Mouse (Mus musculus) intestine, embryonic 14.5 days (tissue): ENCODE data around the gene Ovca2. TPM values are rescaled to one million over a fixed set of nuclear protein-coding genes. Genes with fewer than 3 reads are reported as not detected.

ENCODE experiments used
- ATAC-seq: fragments of 200-750 bp; cut with Nextera tagmentation; replicated peaks from 2 replicates; pipeline ENCODE4 v1.8.0; 2017; ENCODE audit warnings: low read depth, moderate number of reproducible peaks, moderate TSS enrichment, moderate library complexity; ENCODE audit not compliant: low FRiP score, low TSS enrichment
- DNase-seq: peaks from one replicate; pipeline ENCODE4 v3.0.0-alpha.2; 2018; ENCODE audit warnings: low spot score
- H3K27ac ChIP-seq: fragments of 300-500 bp; sonication (generic); 2 replicates; pipeline ENCODE4 v1.5.1; 2014; ENCODE audit warnings: low read depth, mild to moderate bottlenecking, control low read depth
- H3K27me3 ChIP-seq: fragments of 300-500 bp; sonication (generic); replicated peaks from 2 replicates; pipeline ENCODE4 v1.6.1; 2014; ENCODE audit warnings: low read length, control low read depth; ENCODE audit not compliant: control insufficient read depth, insufficient read depth
- H3K36me3 ChIP-seq: fragments of 300-500 bp; sonication (generic); 2 replicates; pipeline ENCODE4 v1.6.1; 2014; ENCODE audit warnings: low read length, control low read depth; ENCODE audit not compliant: control insufficient read depth, insufficient read depth
- H3K4me1 ChIP-seq: fragments of 300-500 bp; sonication (generic); replicated peaks from 2 replicates; pipeline ENCODE4 v1.6.1; 2014; ENCODE audit warnings: low read length, control low read depth, mixed read lengths; ENCODE audit not compliant: control insufficient read depth, insufficient read depth
- H3K4me2 ChIP-seq: fragments of 300-500 bp; sonication (generic); 2 replicates; pipeline ENCODE4 v1.6.1; 2014; ENCODE audit warnings: low read length
- H3K4me3 ChIP-seq: fragments of 300-500 bp; sonication (generic); 2 replicates; pipeline ENCODE4 v1.5.1; 2014; ENCODE audit warnings: low read depth, low read length, control low read depth, mixed read lengths
- H3K9ac ChIP-seq: fragments of 300-500 bp; sonication (generic); 2 replicates; pipeline ENCODE4 v1.6.1; 2014; ENCODE audit warnings: mild to moderate bottlenecking, low read length
- H3K9me3 ChIP-seq: fragments of 300-500 bp; sonication (generic); 2 replicates; pipeline ENCODE4 v1.6.1; 2016; ENCODE audit warnings: low read length, control low read depth; ENCODE audit not compliant: control insufficient read depth
- WGBS: fragments of 180-500 bp; shearing (Covaris S2); extraction: QIAGEN DNeasy Blood & Tissue Kit; methylation state at CpG from one replicate; pipeline ENCODE4 v1.1.7; 2014; 5-methylcytosine and 5-hydroxymethylcytosine counted together
- polyA plus RNA-seq: library from polyadenylated mRNA; unstranded; fragments of >200 nt; fragmentation: Nextera tagmentation; extraction: Ambion mirVana; gene quantifications from 2 replicates; pipeline ENCODE4 v1.2.1, GENCODE M21; 2014

Gene Ovca2
- polyA plus RNA-seq, result 29.9 and 32.2 TPM in 2 replicates

GRCm38 (mm10) chr11:75178672-75179208 is at the start of gene Ovca2:
Gene Ovca2 (minus strand): TSS chr11:75178835.
- ATAC-seq (peak; percentile 94), DNase-seq (peak; percentile 97)
- H3K27me3 ChIP-seq, result no peaks in the 10 kb centered on the region
- under 1% methylated on average over 33 of the region's 33 CpGs for WGBS
- peak within 1 kb of the TSS; percentile 53 for H3K9ac ChIP-seq
- H3K27ac ChIP-seq, result peak within 1 kb of the TSS; percentile 63; the same call in 1 of the 2 replicates
- peak within 1 kb of the TSS; percentile 95 for H3K4me2 ChIP-seq
- peaks cover 50% of the 10 kb centered on the region for H3K36me3 ChIP-seq
- peaks cover 18% of the 10 kb centered on the region for H3K4me1 ChIP-seq
- H3K4me3 ChIP-seq, result peak within 1 kb of the TSS; percentile 51
- H3K9me3 ChIP-seq, result no peaks in the 10 kb centered on the region

GRCm38 (mm10) chr11:75227632-75228031 is 49.0 kb upstream of the Ovca2 start:
- peaks cover 3% of the 10 kb centered on the region; the same call in 1 of the 2 replicates for H3K4me1 ChIP-seq
- no peaks in the 10 kb centered on the region for H3K9me3 ChIP-seq
- WGBS, result 62% methylated on average over 3 of the region's 3 CpGs
- H3K36me3 ChIP-seq, result no peaks in the 10 kb centered on the region
- no peak overlapping the region for H3K4me3 ChIP-seq
- no peak overlapping the region for H3K27ac ChIP-seq
- ATAC-seq, result no peak
- DNase-seq, result no peak
- H3K9ac ChIP-seq, result no peak overlapping the region
- no peak overlapping the region for H3K4me2 ChIP-seq
- H3K27me3 ChIP-seq, result no peaks in the 10 kb centered on the region

GRCm38 (mm10) chr11:75224835-75225234 is 46.2 kb upstream of the Ovca2 start:
- 90% methylated on average over 4 of the region's 4 CpGs for WGBS
- Histone ChIP-seq H3K9ac (no peak overlapping the region), H3K4me1 (peaks cover 7% of the 10 kb centered on the region; the same call in 1 of the 2 replicates), H3K9me3 (no peaks in the 10 kb centered on the region), H3K27ac (no peak overlapping the region), H3K4me2 (no peak overlapping the region), H3K36me3 (no peaks in the 10 kb centered on the region), H3K4me3 (no peak overlapping the region), H3K27me3 (no peaks in the 10 kb centered on the region)
- ATAC-seq, result no peak
- no peak for DNase-seq

GRCm38 (mm10) chr11:75224062-75224461 is 45.4 kb upstream of the Ovca2 start:
- no peak for DNase-seq
- Histone ChIP-seq H3K9me3 (no peaks in the 10 kb centered on the region), H3K4me3 (no peak overlapping the region), H3K27me3 (no peaks in the 10 kb centered on the region), H3K27ac (no peak overlapping the region), H3K4me1 (peaks cover 7% of the 10 kb centered on the region; the same call in 1 of the 2 replicates), H3K4me2 (no peak overlapping the region), H3K9ac (no peak overlapping the region), H3K36me3 (no peaks in the 10 kb centered on the region)
- ATAC-seq, result no peak
- WGBS, result 84% methylated on average over 12 of the region's 12 CpGs

- Histone ChIP-seq H3K36me3 (no peaks in the 10 kb centered on the region), H3K9ac (no peak overlapping the region), H3K27me3 (no peaks in the 10 kb centered on the region), H3K4me3 (no peak overlapping the region), H3K27ac (no peak overlapping the region), H3K9me3 (no peaks in the 10 kb centered on the region), H3K4me2 (no peak overlapping the region), H3K4me1 (peaks cover 7% of the 10 kb centered on the region; the same call in 1 of the 2 replicates)
- ATAC-seq (no peak), DNase-seq (no peak)
- 49% methylated on average over 6 of the region's 6 CpGs for WGBS
These were observed 42.0 kb upstream of the Ovca2 start for GRCm38 (mm10) chr11:75220517-75221145.

GRCm38 (mm10) chr11:75220115-75220514 is 41.5 kb upstream of the Ovca2 start:
- Histone ChIP-seq H3K4me2 (no peak overlapping the region), H3K36me3 (no peaks in the 10 kb centered on the region)
- WGBS, result 42% methylated on average over 9 of the region's 9 CpGs

GRCm38 (mm10) chr11:75214081-75214950 is 35.7 kb upstream of the Ovca2 start:
- H3K9ac ChIP-seq, result peak overlapping the region; percentile 29
- H3K4me1 ChIP-seq, result peaks cover 17% of the 10 kb centered on the region
- H3K27ac ChIP-seq, result peak overlapping the region; percentile 65; the same call in 1 of the 2 replicates
- H3K4me2 ChIP-seq, result peak overlapping the region; percentile 44
- H3K4me3 ChIP-seq, result peak overlapping the region; percentile 20
- no peaks in the 10 kb centered on the region for H3K36me3 ChIP-seq
- DNase-seq, result peak; percentile 56
- H3K9me3 ChIP-seq, result no peaks in the 10 kb centered on the region
- ATAC-seq, result peak; percentile 50; the same call in 1 of the 2 replicates
- WGBS, result 17% methylated on average over 13 of the region's 13 CpGs
- no peaks in the 10 kb centered on the region for H3K27me3 ChIP-seq

More at GRCm38 (mm10) chr11:75220115-75220514, 41.5 kb upstream of the Ovca2 start:
- Histone ChIP-seq H3K9me3 (no peaks in the 10 kb centered on the region), H3K4me1 (peaks cover 7% of the 10 kb centered on the region; the same call in 1 of the 2 replicates), H3K9ac (no peak overlapping the region), H3K27ac (no peak overlapping the region), H3K27me3 (no peaks in the 10 kb centered on the region), H3K4me3 (no peak overlapping the region)
- ATAC-seq (no peak), DNase-seq (no peak)

GRCm38 (mm10) chr11:75213372-75214080 is 34.9 kb upstream of the Ovca2 start:
- WGBS, result 7% methylated on average over 35 of the region's 35 CpGs

More at GRCm38 (mm10) chr11:75213372-75214080, 34.9 kb upstream of the Ovca2 start:
- H3K27me3 ChIP-seq, result no peaks in the 10 kb centered on the region
- peak overlapping the region; percentile 20 for H3K4me3 ChIP-seq
- H3K36me3 ChIP-seq, result no peaks in the 10 kb centered on the region
- peak overlapping the region; percentile 65; the same call in 1 of the 2 replicates for H3K27ac ChIP-seq
- DNase-seq (peak; percentile 86), ATAC-seq (peak; percentile 73)
- peak overlapping the region; percentile 44 for H3K4me2 ChIP-seq
- H3K9me3 ChIP-seq, result no peaks in the 10 kb centered on the region
- peaks cover 20% of the 10 kb centered on the region for H3K4me1 ChIP-seq
- peak overlapping the region; percentile 29 for H3K9ac ChIP-seq
